Mouse (Mus musculus) thymus, postnatal 4 days (tissue): ENCODE measurements at regions not wholly inside any gene's neighbourhood (a gene's known extent, or its start where the extent isn't known, plus 50 kb on each side); places are given as distances from the start of the nearest gene placed in this dataset.
A peak's percentile ranks its signal among the peaks of the same experiment; 100 is the strongest.

Experiments
- DNase-seq: peaks from one replicate; pipeline ENCODE4 v3.0.0; 2021

- no peak for DNase-seq
These were observed 58.8 kb upstream of the Fut8 start for GRCm38 (mm10) chr12:77179138-77179537.

GRCm38 (mm10) chr12:77177811-77178578 lies 59.9 kb upstream of the Fut8 start:
- DNase-seq: peak; percentile 68

- DNase-seq: peak; percentile 65
These were observed 60.6 kb upstream of the Fut8 start for GRCm38 (mm10) chr12:77177303-77177702.

GRCm38 (mm10) chr12:77174032-77174431 lies 63.9 kb upstream of the Fut8 start:
- DNase-seq: no peak

GRCm38 (mm10) chr12:77172540-77172939 lies 65.4 kb upstream of the Fut8 start:
- DNase-seq: no peak

GRCm38 (mm10) chr12:77170257-77170656 lies 67.7 kb upstream of the Fut8 start:
- no peak for DNase-seq

- DNase-seq: no peak
These were observed 69.6 kb upstream of the Fut8 start for GRCm38 (mm10) chr12:77168367-77168766.

- DNase-seq: no peak
These were observed 81.2 kb upstream of the Fut8 start for GRCm38 (mm10) chr12:77156698-77157097.

- no peak for DNase-seq
These were observed 82.3 kb upstream of the Fut8 start for GRCm38 (mm10) chr12:77155626-77156025.

- no peak for DNase-seq
These were observed 86.5 kb upstream of the Fut8 start for GRCm38 (mm10) chr12:77151471-77151870.

- no peak for DNase-seq
These were observed 88.1 kb upstream of the Fut8 start for GRCm38 (mm10) chr12:77149835-77150234.

- no peak for DNase-seq
These were observed 89.8 kb upstream of the Fut8 start for GRCm38 (mm10) chr12:77148146-77148545.

- DNase-seq: no peak
These were observed 94.0 kb upstream of the Fut8 start for GRCm38 (mm10) chr12:77143958-77144357.

- DNase-seq: no peak
These were observed 94.4 kb upstream of the Fut8 start for GRCm38 (mm10) chr12:77143521-77143920.

- DNase-seq: no peak
These were observed 94.8 kb upstream of the Fut8 start for GRCm38 (mm10) chr12:77143105-77143504.

- DNase-seq: no peak
These were observed 95.7 kb upstream of the Fut8 start for GRCm38 (mm10) chr12:77142224-77142623.

GRCm38 (mm10) chr12:77141260-77142201 lies 96.4 kb upstream of the Fut8 start:
- no peak for DNase-seq

GRCm38 (mm10) chr12:77140656-77141055 lies 97.3 kb upstream of the Fut8 start:
- DNase-seq: no peak

- DNase-seq: no peak
These were observed 97.8 kb upstream of the Fut8 start for GRCm38 (mm10) chr12:77140141-77140540.

GRCm38 (mm10) chr12:77139718-77140117 lies 98.2 kb upstream of the Fut8 start:
- DNase-seq: no peak

GRCm38 (mm10) chr12:77138506-77139201 lies 99.3 kb upstream of the Fut8 start:
- no peak for DNase-seq

GRCm38 (mm10) chr12:77137291-77137830 lies 100.6 kb upstream of the Fut8 start:
- no peak for DNase-seq

- DNase-seq: no peak
These were observed 102.3 kb upstream of the Fut8 start for GRCm38 (mm10) chr12:77135661-77136060.
